Mouse (Mus musculus): ENCODE data around the gene Celsr1.

DNA sequence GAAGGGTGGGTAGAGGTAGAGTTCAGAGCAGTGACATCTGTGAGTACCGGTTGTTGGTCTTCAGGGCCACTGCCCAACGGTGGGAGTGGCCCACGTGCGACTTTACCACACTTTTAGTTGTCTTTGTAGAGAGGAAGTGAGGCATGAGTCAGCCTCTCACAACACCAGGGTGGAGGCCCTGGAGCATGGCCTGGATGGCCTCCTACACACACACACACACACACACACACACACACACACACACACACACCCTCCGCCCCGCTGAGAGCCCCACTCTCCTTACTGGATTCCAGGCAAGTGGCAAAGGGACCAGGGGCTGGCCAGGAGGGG is 34.0 kb upstream of the Celsr1 start:
- TF ChIP-seq POLR2A (IDR thresholded peaks at IDR 0.05; ENCODE audit: extremely low read depth, insufficient read depth, low read length) (no peak), CTCF (IDR thresholded peaks at IDR 0.05; ENCODE audit: low read depth, low read length) (no peak)
